Mouse (Mus musculus) liver, embryonic 14.5 days (tissue): Measurements from ENCODE around the gene Scin. TPM values are rescaled to one million over a fixed set of nuclear protein-coding genes. Genes with fewer than 3 reads are reported as not detected.

Source experiments
- ATAC-seq: fragments of 200-750 bp; cut with Nextera tagmentation; 2 replicates; pipeline ENCODE4 v1.8.0; 2017; ENCODE audit warnings: moderate number of reproducible peaks, mild to moderate bottlenecking, moderate library complexity; ENCODE audit not compliant: insufficient read depth
- DNase-seq, 3 experiments: peaks; one replicate each; pipeline ENCODE4 v3.0.0-alpha.2; 2012 to 2013; ENCODE audit warnings: low read depth in 3 of 3, low spot score in 3 of 3
- H3K27ac ChIP-seq: fragments of 300-500 bp; sonication (generic); 2 replicates; pipeline ENCODE4 v1.5.1; 2014; ENCODE audit warnings: moderate library complexity, mild to moderate bottlenecking, control low read depth, inconsistent platforms
- H3K27me3 ChIP-seq: fragments of 300-500 bp; sonication (generic); 2 replicates; pipeline ENCODE4 v1.6.1; 2014; ENCODE audit warnings: mild to moderate bottlenecking, low read length, moderate library complexity; ENCODE audit not compliant: control insufficient read depth, insufficient read depth
- H3K36me3 ChIP-seq: fragments of 300-500 bp; sonication (generic); replicated peaks from 2 replicates; pipeline ENCODE4 v1.6.1; 2014; ENCODE audit warnings: low read depth; ENCODE audit not compliant: control insufficient read depth, insufficient read depth
- H3K4me1 ChIP-seq, 2 experiments: fragments of 200-500 bp in 1 of 2; fragments of 300-500 bp in 1 of 2; sonication (generic) in 1 of 2; replicated peaks; 2 replicates each; pipeline ENCODE4 v1.6.1; 2012 to 2014; ENCODE audit warnings: antibody characterized with exemption in 1 of 2, inconsistent platforms in 1 of 2, low read length in 1 of 2; ENCODE audit not compliant: control insufficient read depth in 2 of 2, insufficient read depth in 2 of 2
- H3K4me2 ChIP-seq: fragments of 300-500 bp; sonication (generic); 2 replicates; pipeline ENCODE4 v1.6.1; 2014; ENCODE audit warnings: low read depth, mild to moderate bottlenecking, control low read depth, moderate library complexity
- H3K4me3 ChIP-seq, 2 experiments: fragments of 200-500 bp in 1 of 2; fragments of 300-500 bp in 1 of 2; sonication (generic) in 1 of 2; 2 replicates each; pipeline ENCODE4 v1.5.1; 2012 to 2014; ENCODE audit warnings: low read depth in 2 of 2, low read length in 2 of 2, mild to moderate bottlenecking in 2 of 2, control low read depth in 1 of 2, inconsistent platforms in 1 of 2, moderate library complexity in 1 of 2; ENCODE audit not compliant: insufficient read depth in 1 of 2
- H3K9ac ChIP-seq: fragments of 300-500 bp; sonication (generic); replicated peaks from 2 replicates; pipeline ENCODE4 v1.6.1; 2014; ENCODE audit warnings: mild to moderate bottlenecking, control low read depth, moderate library complexity
- H3K9me3 ChIP-seq: fragments of 300-500 bp; sonication (generic); 2 replicates; pipeline ENCODE4 v1.6.1; 2016; ENCODE audit warnings: low read length, mixed read lengths; ENCODE audit not compliant: control insufficient read depth
- CTCF ChIP-seq: IDR thresholded peaks from 2 replicates; pipeline ENCODE4 v1.5.1; 2016; ENCODE audit warnings: antibody characterized with exemption, low read depth, control low read depth
- EP300 ChIP-seq: IDR thresholded peaks from 2 replicates; pipeline ENCODE4 v1.6.1; 2016; ENCODE audit warnings: antibody characterized with exemption, low read depth
- WGBS: fragments of 180-500 bp; shearing (Covaris S2); extraction: QIAGEN DNeasy Blood & Tissue Kit; methylation state at CpG from one replicate; pipeline ENCODE4 v1.1.7; 2014; ENCODE audit not compliant: insufficient replicate concordance; 5-methylcytosine and 5-hydroxymethylcytosine counted together
- polyA plus RNA-seq, 2 experiments: library from polyadenylated mRNA; depleted of rRNA in 1 of 2; stranded (reverse) in 1 of 2; unstranded in 1 of 2; fragments of >200 nt; fragmentation: Nextera tagmentation in 1 of 2; extraction: Ambion mirVana in 1 of 2; gene quantifications; 2 replicates each; pipeline versions ENCODE4 v1.2.1 to v1.2.3; 2012 to 2014

Scin gene
- polyA plus RNA-seq, 2 experiments, result 0.04 TPM; not detected in 1

DNA sequence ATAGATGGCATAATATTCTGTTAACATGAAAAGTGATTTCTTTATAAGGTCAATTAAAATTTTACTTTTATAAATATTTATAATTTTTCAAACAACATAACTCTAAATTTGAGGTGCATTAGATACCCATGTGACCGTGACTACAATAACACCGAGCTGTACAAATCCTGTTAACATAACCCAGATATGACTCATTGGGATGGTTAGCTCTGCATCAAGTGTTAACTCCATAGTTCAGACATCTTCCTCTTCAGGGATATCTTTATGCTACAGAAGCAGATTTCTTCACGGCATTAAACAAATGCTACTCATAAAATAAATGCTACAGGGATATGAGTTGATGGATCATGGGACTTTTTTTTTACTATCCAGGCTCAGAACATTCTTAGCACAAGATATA, 37.6 kb downstream of the Scin start:
- Histone ChIP-seq H3K9me3 (no peaks in the 10 kb centered on the region), H3K27ac (no peak overlapping the region), H3K4me3 (no peak overlapping the region), H3K4me1 (no peaks in the 10 kb centered on the region), H3K27me3 (no peaks in the 10 kb centered on the region), H3K36me3 (no peaks in the 10 kb centered on the region), H3K4me2 (no peak overlapping the region), H3K9ac (no peak overlapping the region)
- 55% methylated on average over 3 of the region's 3 CpGs for WGBS
- ATAC-seq, result no peak
- TF ChIP-seq CTCF, result no peak
- no peak for TF ChIP-seq EP300
- no peak for DNase-seq

- no peak overlapping the region for H3K27ac ChIP-seq
- no peaks in the 10 kb centered on the region for H3K36me3 ChIP-seq
- 26% methylated on average over 3 of the region's 3 CpGs for WGBS
- no peak overlapping the region for H3K4me2 ChIP-seq
- no peak for TF ChIP-seq EP300
- no peak for TF ChIP-seq CTCF
- ATAC-seq (no peak), DNase-seq (no peak)
- H3K9me3 ChIP-seq, result no peaks in the 10 kb centered on the region
- H3K4me3 ChIP-seq, result no peak overlapping the region
- H3K9ac ChIP-seq, result no peak overlapping the region
- H3K4me1 ChIP-seq, result no peaks in the 10 kb centered on the region
- H3K27me3 ChIP-seq, result no peaks in the 10 kb centered on the region
These were observed 44.0 kb downstream of the Scin start for GRCm38 (mm10) chr12:40090017-40090416.

DNA sequence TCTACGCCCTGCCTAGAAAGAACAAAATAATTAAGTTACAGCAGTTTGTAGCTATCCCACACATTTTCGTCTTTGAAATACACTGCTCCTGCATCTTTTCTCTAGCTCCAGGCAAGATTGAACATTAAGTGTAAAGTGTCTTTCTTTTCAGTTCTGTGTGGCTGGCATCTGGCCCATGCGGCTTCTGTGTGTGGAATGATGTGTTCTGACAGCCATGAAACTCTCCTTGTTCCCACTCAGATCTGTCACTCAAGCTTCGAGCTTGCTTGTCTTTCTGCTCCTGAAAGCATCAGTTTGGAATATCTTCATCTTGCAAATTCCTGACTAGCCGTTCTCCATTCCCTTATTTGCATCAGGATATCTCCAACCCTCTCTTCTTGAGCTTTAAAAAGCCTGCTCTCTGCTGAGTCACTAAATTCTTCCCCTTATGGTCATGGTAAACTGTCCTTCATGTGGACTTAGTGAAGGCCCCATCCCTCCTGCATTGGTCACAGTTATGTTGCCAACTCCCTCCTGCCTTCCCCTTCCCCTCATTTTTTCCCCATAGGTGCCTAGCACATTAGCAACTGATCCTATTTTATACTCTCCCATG, 48.2 kb downstream of the Scin start:
- no peaks in the 10 kb centered on the region for H3K9me3 ChIP-seq
- DNase-seq, result no peak
- WGBS, result 57% methylated on average over 5 of the region's 5 CpGs
- no peaks in the 10 kb centered on the region for H3K4me1 ChIP-seq
- H3K36me3 ChIP-seq, result no peaks in the 10 kb centered on the region
- H3K4me2 ChIP-seq, result no peak overlapping the region
- no peaks in the 10 kb centered on the region for H3K27me3 ChIP-seq
- H3K9ac ChIP-seq, result no peak overlapping the region
- no peak overlapping the region for H3K4me3 ChIP-seq
- TF ChIP-seq EP300 (no peak), CTCF (no peak)
- H3K27ac ChIP-seq, result no peak overlapping the region
- ATAC-seq, result no peak

- Histone ChIP-seq H3K36me3 (no peaks in the 10 kb centered on the region), H3K27me3 (no peaks in the 10 kb centered on the region), H3K4me3 (no peak overlapping the region), H3K27ac (no peak overlapping the region), H3K4me1 (no peaks in the 10 kb centered on the region), H3K9ac (no peak overlapping the region), H3K9me3 (no peaks in the 10 kb centered on the region), H3K4me2 (no peak overlapping the region)
- TF ChIP-seq EP300 (no peak), CTCF (peak; percentile 50; the same call in 1 of the 2 replicates)
- DNase-seq, result no peak
- ATAC-seq, result no peak
- 21% methylated on average over 5 of the region's 6 CpGs for WGBS
These were observed 51.4 kb downstream of the Scin start for GRCm38 (mm10) chr12:40082453-40083238.

DNA sequence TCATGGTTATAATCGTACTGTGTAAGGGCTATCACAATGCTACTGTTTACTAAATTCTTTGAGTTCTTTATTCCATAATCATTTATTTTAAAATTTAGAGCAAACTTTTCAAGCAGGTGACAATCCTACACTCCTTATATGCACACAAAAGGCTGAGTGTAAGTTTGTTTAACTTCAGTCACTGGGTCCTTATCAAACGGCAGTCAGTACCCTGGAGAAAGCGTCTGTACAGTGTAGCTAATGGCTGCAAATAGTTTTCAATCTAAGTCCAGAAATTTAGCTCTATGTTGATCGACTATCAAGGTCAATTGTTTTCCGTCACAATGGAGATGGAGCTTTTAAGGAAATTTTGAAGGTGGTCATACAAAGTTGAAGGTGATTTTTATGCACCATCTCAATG, 52.0 kb downstream of the Scin start:
- Histone ChIP-seq H3K9me3 (no peaks in the 10 kb centered on the region), H3K9ac (no peak overlapping the region), H3K4me1 (no peaks in the 10 kb centered on the region), H3K4me2 (no peak overlapping the region), H3K4me3 (no peak overlapping the region), H3K36me3 (no peaks in the 10 kb centered on the region), H3K27me3 (no peaks in the 10 kb centered on the region), H3K27ac (no peak overlapping the region)
- DNase-seq (no peak), ATAC-seq (no peak)
- TF ChIP-seq CTCF, result no peak
- no peak for TF ChIP-seq EP300
- 48% methylated on average over 5 of the region's 5 CpGs for WGBS
